Mouse (Mus musculus) bone marrow macrophage, adult 2 months (primary cell): ENCODE measurements around the gene Kdm7a.

Experiments
- CTCF ChIP-seq: IDR thresholded peaks from 2 replicates; pipeline ENCODE4 v1.5.1; 2012; ENCODE audit warnings: low read depth, mild to moderate bottlenecking, low read length, moderate library complexity
- POLR2A ChIP-seq: IDR thresholded peaks from 2 replicates; pipeline ENCODE4 v1.6.1; 2012; ENCODE audit warnings: mild to moderate bottlenecking, low read depth, low read length, borderline replicate concordance

DNA sequence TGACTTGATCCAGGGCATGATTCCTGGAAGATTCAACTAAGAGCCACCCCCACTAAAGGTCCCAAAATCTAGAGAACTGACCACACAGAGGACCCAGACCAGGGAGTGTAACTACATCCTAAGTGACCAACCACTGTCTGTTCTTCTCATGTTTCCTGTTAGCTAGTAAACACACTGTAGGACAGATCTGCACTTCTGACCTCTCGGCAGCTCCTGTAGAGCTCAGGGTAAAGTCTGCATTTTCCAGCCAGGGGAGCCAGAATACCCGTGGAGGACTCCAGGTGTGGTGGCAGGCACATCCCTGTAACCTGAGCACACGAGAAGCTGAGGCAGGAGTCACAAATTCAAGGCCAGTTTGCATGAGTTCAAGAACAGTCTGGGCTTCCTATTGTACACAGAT, 31.3 kb upstream of the Kdm7a start:
- TF ChIP-seq CTCF (no peak), POLR2A (no peak)
